14 mouse cellular contexts compared by ENCODE assay signal in genomic region chr8:20379650-20380436, GRCm38 (mm10). TPM values are rescaled to one million over a fixed set of nuclear protein-coding genes. Genes with fewer than 3 reads are reported as not detected.
DNase-seq lines count a peak whose midpoint lies in the region; ATAC-seq and TF ChIP-seq lines count a peak whose summit lies in the region.
"Not testable (repeated sequence)": the region's sequence is repeated elsewhere in the genome, so short reads cannot be mapped to it uniquely, and the experiment has no call there.
"Had no signal": no experiment of that assay in that cellular context is flagged by ENCODE, and none has a peak within 500 bp of the region (broad histone marks: within the 10 kb centered on the region; RNA-seq: fewer than 3 reads in every experiment).

No protein-coding gene starts in this region.

- DNase-seq in embryonic facial prominence, embryonic 14.5 days (ENCODE audit: low spot score); intestine, embryonic 14.5 days (ENCODE audit: low spot score): not testable (repeated sequence)
- DNase-seq in heart, adult 8-10 months (ENCODE audit: low spot score): peak; percentile 27
- DNase-seq in kidney, postnatal 25 days: peak; percentile 2 to 17
- DNase-seq in lung, adult 2 months: peak; percentile 21
- DNase-seq in thymus, postnatal 14 days: peak; percentile 5

- not testable (repeated sequence) for TF ChIP-seq CTCF in lung, adult 2 months (IDR thresholded peaks at IDR 0.05; ENCODE audit: insufficient read depth, low read length)

- H3K9me3 ChIP-seq in embryonic facial prominence, embryonic 14.5 days (ENCODE audit: control insufficient read depth, low read length); intestine, embryonic 14.5 days (ENCODE audit: control insufficient read depth, low read length); neural tube, embryonic 12.5 days: not testable (repeated sequence)

- H3K9ac ChIP-seq in embryonic facial prominence, embryonic 14.5 days (ENCODE audit: low read depth, low read length); intestine, embryonic 14.5 days (ENCODE audit: low read length); neural tube, embryonic 12.5 days: not testable (repeated sequence)

- no CpG with 5 or more reads among the region's 4 CpGs for WGBS in embryonic facial prominence, embryonic 14.5 days
- no CpG with 5 or more reads among the region's 4 CpGs for WGBS in intestine, embryonic 14.5 days
- no CpG with 5 or more reads among the region's 4 CpGs for WGBS in lung, adult 2 months
- WGBS in neural tube, embryonic 12.5 days: no CpG with 5 or more reads among the region's 4 CpGs

- H3K4me3 ChIP-seq in embryonic facial prominence, embryonic 14.5 days (ENCODE audit: low read depth, low read length); intestine, embryonic 14.5 days (ENCODE audit: low read depth, low read length); lung, adult 2 months (replicated peaks; ENCODE audit: extremely low read depth, low read depth, low read length); neural tube, embryonic 12.5 days: not testable (repeated sequence)

- H3K27me3 ChIP-seq in embryonic facial prominence, embryonic 14.5 days (replicated peaks; ENCODE audit: control insufficient read depth, insufficient read depth, low read length); intestine, embryonic 14.5 days (replicated peaks; ENCODE audit: control insufficient read depth, insufficient read depth, low read length); neural tube, embryonic 12.5 days (replicated peaks): not testable (repeated sequence)

- H3K27ac ChIP-seq in embryonic facial prominence, embryonic 14.5 days (replicated peaks; ENCODE audit: low read depth, low read length); intestine, embryonic 14.5 days (ENCODE audit: low read depth); neural tube, embryonic 12.5 days: not testable (repeated sequence)

- H3K4me2 ChIP-seq in embryonic facial prominence, embryonic 14.5 days (ENCODE audit: low read depth, low read length); intestine, embryonic 14.5 days (ENCODE audit: low read length); neural tube, embryonic 12.5 days (replicated peaks): not testable (repeated sequence)

- H3K4me1 ChIP-seq in embryonic facial prominence, embryonic 14.5 days (ENCODE audit: control insufficient read depth, insufficient read depth, low read length); intestine, embryonic 14.5 days (replicated peaks; ENCODE audit: control insufficient read depth, insufficient read depth, low read length); lung, adult 2 months (ENCODE audit: control insufficient read depth, insufficient read depth, low read length); neural tube, embryonic 12.5 days: not testable (repeated sequence)

- TF ChIP-seq POLR2A in lung, adult 2 months (IDR thresholded peaks at IDR 0.05; ENCODE audit: borderline replicate concordance, extremely low read depth, low read depth, low read length): not testable (repeated sequence)

- 0 out of 2 replicates have a peak, but pooled peaks have one; percentile 37 for ATAC-seq in embryonic facial prominence, embryonic 14.5 days (ENCODE audit: low read depth)
- peak; percentile 43 for ATAC-seq in intestine, embryonic 14.5 days (replicated peaks; ENCODE audit: low FRiP score, low TSS enrichment, low read depth)
- ATAC-seq in neural tube, embryonic 12.5 days (ENCODE audit: low FRiP score, low read depth): peak; percentile 29; the same call in 1 of the 2 replicates

- not testable (repeated sequence) for H3K36me3 ChIP-seq in embryonic facial prominence, embryonic 14.5 days (ENCODE audit: control insufficient read depth, insufficient read depth, low read length); intestine, embryonic 14.5 days (ENCODE audit: control insufficient read depth, insufficient read depth, low read length); neural tube, embryonic 12.5 days

RNA-seq across cellular contexts. Expression of gene Gm15319, which starts 16.8 kb away (rescaled TPM):
- polyA plus RNA-seq in embryonic facial prominence, embryonic 14.5 days (2014; fragmentation: Nextera tagmentation; extraction: Ambion mirVana): not detected in 2 replicates
- under 1 TPM in 1 of 4 experiments, not detected in 3; 0.56 TPM for total RNA-seq in heart, adult 8-10 months (2022)
- 0.72 and 0.89 TPM in 2 replicates for polyA plus RNA-seq in intestine, embryonic 14.5 days (2014; fragmentation: Nextera tagmentation; extraction: Ambion mirVana)
- 0.07 TPM in 1 of 2 replicates, not detected in the other for polyA plus RNA-seq in lung, adult 2 months (2012; rRNA removed)
- not detected in 2 replicates for polyA plus RNA-seq in neural tube, embryonic 12.5 days (2016; fragmentation: Nextera tagmentation; extraction: Ambion mirVana)
- total RNA-seq: CH12.LX had no signal
- polyA plus RNA-seq: embryonic facial prominence, embryonic 12.5 days; limb, embryonic 11.5 days; lung, embryonic 15.5 days; midbrain, embryonic 11.5 days; neural tube, embryonic 13.5 days; Patski had no signal
